Mouse (Mus musculus) testis, adult 2 months (tissue): ENCODE results near the gene Ndufb2. TPM values are rescaled to one million over a fixed set of nuclear protein-coding genes. Genes with fewer than 3 reads are reported as not detected.

Experiments used
- H3K27ac ChIP-seq: fragments of 200-500 bp; 2 replicates; pipeline ENCODE4 v1.5.1; 2012; ENCODE audit warnings: low read depth, low read length; ENCODE audit not compliant: control insufficient read depth, insufficient read depth
- H3K27me3 ChIP-seq: fragments of 200-500 bp; 2 replicates; pipeline ENCODE4 v1.6.1; 2012; ENCODE audit warnings: mild to moderate bottlenecking, low read length, moderate library complexity; ENCODE audit not compliant: control insufficient read depth, insufficient read depth
- H3K36me3 ChIP-seq: fragments of 200-500 bp; 2 replicates; pipeline ENCODE4 v1.6.1; 2012; ENCODE audit warnings: mild to moderate bottlenecking, low read length; ENCODE audit not compliant: control insufficient read depth, insufficient read depth
- H3K4me1 ChIP-seq: fragments of 200-500 bp; 2 replicates; pipeline ENCODE4 v1.6.1; 2012; ENCODE audit warnings: low read length; ENCODE audit not compliant: control insufficient read depth, insufficient read depth
- H3K4me3 ChIP-seq: fragments of 200-500 bp; 2 replicates; pipeline ENCODE4 v1.5.1; 2012; ENCODE audit warnings: low read depth, mild to moderate bottlenecking, low read length, moderate library complexity, mixed read lengths; ENCODE audit not compliant: control insufficient read depth
- CTCF ChIP-seq: fragments of 200-500 bp; IDR thresholded peaks from 2 replicates; pipeline ENCODE4 v1.5.1; 2012; ENCODE audit warnings: low read depth, mild to moderate bottlenecking, inconsistent platforms, low read length, moderate library complexity; ENCODE audit not compliant: control insufficient read depth, insufficient read depth, insufficient replicate concordance
- POLR2A ChIP-seq: fragments of 200-500 bp; IDR thresholded peaks from 2 replicates; pipeline ENCODE4 v1.6.1; 2012; ENCODE audit warnings: low read depth, mild to moderate bottlenecking, inconsistent platforms, low read length, moderate library complexity; ENCODE audit not compliant: control insufficient read depth
- polyA plus RNA-seq: library from polyadenylated mRNA; depleted of rRNA; stranded (reverse); fragments of >200 nt; gene quantifications from 2 replicates; pipeline ENCODE4 v1.2.3, GENCODE M21; 2012

Gene Ndufb2
- polyA plus RNA-seq, 1 experiment = 128 TPM

DNA sequence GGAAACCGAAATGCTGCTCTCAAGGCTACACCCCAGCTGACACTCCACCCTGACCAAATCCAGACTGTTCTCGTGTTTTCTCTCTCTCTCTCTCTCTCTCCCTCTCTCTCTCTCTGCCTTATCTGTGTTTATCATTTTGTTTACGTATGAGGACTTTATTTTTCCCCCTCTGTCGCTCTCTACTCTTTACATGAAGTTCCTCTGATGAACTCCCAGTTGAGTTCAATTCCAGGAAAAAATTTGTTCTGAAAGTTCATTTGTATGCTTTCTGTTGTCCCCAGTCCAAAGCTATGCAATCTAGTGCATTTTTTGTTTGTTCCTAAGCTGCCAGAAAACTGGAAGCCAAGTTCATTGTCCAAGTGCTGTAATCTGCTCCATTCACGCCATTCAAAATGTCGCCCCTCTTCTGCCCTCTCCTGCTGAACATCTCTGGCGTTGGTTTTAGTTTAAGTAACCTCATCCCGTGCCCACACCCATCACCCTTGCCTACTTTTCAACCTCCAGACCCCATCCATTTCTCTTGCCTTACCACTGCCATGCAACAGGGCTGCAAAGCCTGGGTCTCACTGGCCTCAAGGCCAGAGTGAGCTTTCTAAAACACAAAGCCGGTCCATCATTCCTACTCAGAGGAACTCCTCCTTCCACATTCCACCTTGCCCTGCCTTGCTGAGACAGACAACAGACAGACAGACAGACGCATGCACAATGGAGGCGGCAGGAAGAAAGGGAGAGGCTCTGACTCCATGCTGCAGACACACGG, 37.3 kb upstream of the Ndufb2 start:
- H3K36me3 ChIP-seq = no peaks in the 10 kb centered on the region
- H3K27ac ChIP-seq = no peak overlapping the region
- TF ChIP-seq CTCF (no peak), POLR2A (no peak)
- H3K4me3 ChIP-seq = no peak overlapping the region
- H3K27me3 ChIP-seq = no peaks in the 10 kb centered on the region
- H3K4me1 ChIP-seq = peaks cover 12% of the 10 kb centered on the region

DNA sequence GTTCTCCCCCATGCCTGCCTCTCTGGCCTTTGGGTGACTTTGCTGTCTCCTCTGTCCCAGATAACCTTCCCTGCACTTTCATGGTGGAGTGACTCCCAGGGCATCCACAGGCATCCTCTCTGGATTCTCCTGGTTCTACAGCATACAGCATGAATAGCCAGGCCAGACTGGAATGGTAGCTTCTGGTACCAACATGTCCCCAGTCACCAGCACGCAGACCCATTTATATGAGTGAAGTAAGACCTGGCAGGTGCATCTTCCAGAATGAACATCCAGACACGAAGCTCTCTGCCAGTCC, 36.8 kb upstream of the Ndufb2 start:
- Histone ChIP-seq H3K4me1 (peaks cover 12% of the 10 kb centered on the region), H3K27ac (no peak overlapping the region), H3K27me3 (no peaks in the 10 kb centered on the region), H3K4me3 (no peak overlapping the region), H3K36me3 (no peaks in the 10 kb centered on the region)
- no peak for TF ChIP-seq POLR2A

DNA sequence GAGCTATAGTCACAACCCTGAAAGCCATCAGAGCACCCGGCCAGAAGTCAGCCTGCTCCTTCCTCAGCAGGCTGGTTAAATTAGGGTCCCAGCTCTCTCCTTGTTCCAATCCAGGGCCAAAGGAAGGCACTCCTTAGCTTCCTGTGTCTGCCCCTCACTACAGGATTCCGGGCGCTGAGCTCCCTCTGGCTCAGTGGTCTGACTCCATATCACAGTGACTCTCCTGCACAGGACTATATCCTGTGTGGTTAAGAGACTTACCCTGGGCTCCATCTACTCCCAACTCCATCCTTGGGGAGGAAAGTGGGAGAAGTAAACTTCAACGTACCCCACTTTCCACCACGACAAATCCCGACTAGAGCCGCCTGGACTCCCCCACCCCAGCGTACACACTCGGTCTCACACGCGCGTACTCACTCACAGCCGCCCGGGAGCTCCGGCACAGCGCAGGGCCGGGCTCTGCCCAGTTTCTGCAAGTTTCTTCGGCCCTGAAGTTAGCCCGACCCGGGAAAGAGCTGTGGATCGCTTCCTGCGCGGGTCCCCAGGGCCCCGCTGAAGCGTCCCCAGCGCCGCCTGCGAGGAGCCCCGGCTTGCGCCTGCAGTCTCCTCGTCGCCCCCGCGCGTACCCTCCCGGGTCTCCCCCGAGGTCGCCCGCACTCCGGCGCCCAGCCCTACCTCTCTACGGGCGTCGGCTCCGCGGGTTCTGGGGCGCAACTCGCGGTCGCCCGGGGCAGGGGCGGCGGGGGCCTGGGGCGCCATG, 35.3 kb upstream of the Ndufb2 start:
- H3K27ac ChIP-seq = no peak overlapping the region; the same call in 1 of the 2 replicates
- no peaks in the 10 kb centered on the region for H3K36me3 ChIP-seq
- no peak for TF ChIP-seq POLR2A
- no peaks in the 10 kb centered on the region for H3K27me3 ChIP-seq
- H3K4me3 ChIP-seq = peak overlapping the region; percentile 93
- H3K4me1 ChIP-seq = peaks cover 12% of the 10 kb centered on the region

DNA sequence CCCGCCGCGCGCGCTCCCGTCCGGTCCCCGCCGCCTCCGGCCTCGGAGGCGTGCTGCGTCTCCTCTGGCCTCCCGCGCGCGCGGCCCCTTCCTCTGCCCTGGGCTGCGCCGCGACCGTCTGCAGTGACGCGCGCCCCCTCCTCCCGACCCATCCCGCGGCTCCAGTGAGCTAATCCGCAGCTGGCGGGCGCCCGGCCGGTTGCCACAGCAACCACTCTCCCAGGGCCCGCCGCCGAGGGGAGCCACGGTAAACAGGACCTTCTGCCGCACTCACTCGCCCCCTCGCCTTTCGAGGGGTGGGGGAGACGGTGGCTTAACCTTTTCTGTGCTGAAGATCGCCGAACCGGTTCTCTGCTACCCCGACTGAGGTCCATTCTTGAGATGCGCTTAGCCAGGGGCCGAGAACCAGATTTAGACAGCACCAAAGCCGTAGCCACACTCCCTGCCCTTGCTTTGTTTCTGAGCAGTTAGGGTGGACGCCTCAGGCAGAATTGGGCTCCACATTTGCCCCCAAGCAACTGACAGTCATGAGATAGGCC, 34.6 kb upstream of the Ndufb2 start, which contains the start of gene Dennd2a:
TSS of gene Dennd2a (minus strand) at position 145 of the 539 bp plus-strand sequence.
- H3K4me3 ChIP-seq = peak within 1 kb of the TSS; percentile 93
- H3K36me3 ChIP-seq = no peaks in the 10 kb centered on the region
- no peaks in the 10 kb centered on the region for H3K27me3 ChIP-seq
- peaks cover 12% of the 10 kb centered on the region for H3K4me1 ChIP-seq
- peak within 1 kb of the TSS; percentile 79 for H3K27ac ChIP-seq
- TF ChIP-seq POLR2A = peak; percentile 62
- TF ChIP-seq CTCF = no peak

DNA sequence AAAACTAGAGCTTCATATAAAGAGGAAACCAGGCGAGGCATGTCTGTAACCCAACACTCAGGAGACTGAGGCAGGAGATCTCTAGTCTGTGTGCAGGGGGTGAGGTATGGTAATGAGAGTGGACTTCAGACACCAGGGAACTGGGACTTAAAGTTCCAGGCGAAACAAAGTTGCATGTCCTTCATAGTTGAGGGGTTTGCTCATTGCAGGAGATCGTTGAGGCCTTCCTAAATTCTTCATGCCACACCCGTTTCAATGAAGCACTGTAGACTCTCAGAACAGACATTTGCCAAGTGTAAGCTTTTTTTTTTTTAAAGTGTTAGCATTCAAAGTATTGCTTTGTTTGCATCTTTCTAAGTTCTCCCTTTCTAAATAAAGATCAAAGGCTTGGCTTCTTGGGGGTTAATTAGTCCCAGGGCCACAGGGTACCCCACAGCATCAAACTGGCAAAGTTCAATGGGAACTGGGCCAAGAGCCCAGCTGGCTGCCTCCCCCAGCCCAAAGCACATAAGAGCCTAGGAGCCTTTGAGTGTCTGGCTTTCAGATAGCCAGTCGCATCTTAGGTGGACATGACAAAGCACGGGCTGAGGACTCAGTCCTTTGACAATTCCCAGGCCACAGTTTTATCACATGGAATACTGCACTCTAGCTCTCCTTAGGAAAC, 33.0 kb upstream of the Ndufb2 start:
- Histone ChIP-seq H3K4me3 (no peak overlapping the region), H3K4me1 (peaks cover 12% of the 10 kb centered on the region), H3K27ac (no peak overlapping the region), H3K36me3 (no peaks in the 10 kb centered on the region), H3K27me3 (no peaks in the 10 kb centered on the region)
- TF ChIP-seq POLR2A (no peak), CTCF (no peak)

DNA sequence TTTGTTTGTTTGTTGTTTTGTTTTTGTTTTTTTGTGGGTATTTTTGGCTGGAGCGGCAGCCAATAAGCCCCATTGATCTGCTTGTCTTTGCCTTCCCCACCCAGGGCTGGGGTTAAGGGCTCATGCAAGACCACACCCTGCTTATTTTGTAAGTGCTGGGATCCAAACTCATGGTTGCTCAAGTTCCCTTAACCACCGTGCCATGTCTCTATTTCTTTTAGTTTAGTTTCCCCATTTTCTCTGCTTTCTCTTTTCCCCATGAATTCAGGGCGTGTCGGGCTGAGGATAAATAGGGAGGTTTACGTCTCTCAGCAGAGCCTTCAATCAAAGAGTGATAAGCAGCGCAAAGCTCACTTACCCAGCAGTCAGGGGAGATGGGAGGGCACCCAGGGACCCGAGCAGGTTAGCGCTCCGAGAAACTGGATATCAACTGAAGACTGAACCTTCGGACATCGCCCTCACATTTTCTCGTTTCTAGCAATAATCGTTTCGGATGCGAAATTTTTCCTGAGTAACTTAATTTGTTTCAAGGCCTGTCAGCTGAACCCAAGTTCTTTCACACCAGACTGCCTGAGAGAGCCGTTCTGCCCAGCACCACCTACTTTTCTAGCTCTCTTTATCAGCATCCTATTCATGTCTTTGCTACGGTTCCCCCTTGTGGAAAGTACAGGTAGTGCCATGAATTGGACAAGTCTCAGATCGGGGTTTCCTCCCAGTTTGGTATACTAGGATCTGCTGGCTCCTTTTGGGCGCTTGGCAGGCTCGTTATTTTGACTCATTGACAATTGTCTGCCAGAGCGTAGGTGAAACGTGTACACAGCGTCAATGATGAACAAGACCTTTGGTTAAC, 30.0 kb upstream of the Ndufb2 start:
- no peaks in the 10 kb centered on the region for H3K27me3 ChIP-seq
- TF ChIP-seq POLR2A = no peak
- TF ChIP-seq CTCF = peak; percentile 2; the same call in 1 of the 2 replicates
- H3K27ac ChIP-seq = no peak overlapping the region
- peaks cover 5% of the 10 kb centered on the region; the same call in 1 of the 2 replicates for H3K4me1 ChIP-seq
- no peak overlapping the region for H3K4me3 ChIP-seq
- no peaks in the 10 kb centered on the region for H3K36me3 ChIP-seq

DNA sequence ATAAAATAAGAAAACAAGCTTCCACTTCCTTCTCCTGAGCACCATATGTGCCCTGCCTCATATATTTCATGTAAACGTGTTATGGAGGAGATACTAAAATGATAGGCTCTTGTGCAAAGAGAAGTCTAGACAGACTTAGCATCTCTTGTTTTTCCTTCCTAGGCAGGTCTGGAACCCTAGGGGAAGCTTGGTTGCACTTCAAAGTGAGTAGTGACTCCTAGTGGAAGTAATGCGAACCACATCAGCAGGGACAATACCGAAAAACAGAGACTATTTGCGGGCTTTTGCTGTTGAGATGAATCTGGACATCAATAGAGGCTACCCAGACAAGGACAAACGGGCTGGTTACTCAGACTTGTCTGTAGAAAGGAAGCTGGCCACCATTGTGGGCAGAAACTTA, 24.8 kb upstream of the Ndufb2 start:
- Histone ChIP-seq H3K4me1 (no peaks in the 10 kb centered on the region), H3K27ac (no peak overlapping the region), H3K4me3 (no peak overlapping the region), H3K36me3 (no peaks in the 10 kb centered on the region), H3K27me3 (no peaks in the 10 kb centered on the region)
- no peak for TF ChIP-seq POLR2A
- no peak for TF ChIP-seq CTCF
